ENCODE assay signal across 8 mouse cellular contexts in genomic region chr1:177703147-177703807, GRCm38 (mm10). TPM values are rescaled to one million over a fixed set of nuclear protein-coding genes. Genes with fewer than 3 reads are reported as not detected.
DNase-seq lines count a peak whose midpoint lies in the region; ATAC-seq and TF ChIP-seq lines count a peak whose summit lies in the region.

No protein-coding gene starts in this region.

- TF ChIP-seq CTCF in layer of hippocampus, adult 2 months (conservative IDR thresholded peaks at IDR 0.05): no peak

- ATAC-seq in hindbrain, embryonic 12.5 days (ENCODE audit: low FRiP score): 0 out of 2 replicates have a peak, but pooled peaks have one; percentile 12
- 0 out of 2 replicates have a peak, but pooled peaks have one; percentile 19 for ATAC-seq in monocyte, adult 5-6 weeks (replicated peaks; ENCODE audit: insufficient number of reproducible peaks, low FRiP score, low TSS enrichment, poor library complexity, severe bottlenecking)
- no peak for ATAC-seq in activated CD4-positive, CD25-positive, alpha-beta regulatory T cell, adult 4 months

- no peaks in the 10 kb centered on the region for H3K9me3 ChIP-seq in embryonic facial prominence, embryonic 10.5 days
- H3K9me3 ChIP-seq in hindbrain, embryonic 12.5 days (replicated peaks): no peaks in the 10 kb centered on the region

- no peak for DNase-seq in layer of hippocampus, adult 2 months (ENCODE audit: low spot score in 2 of 2)
- DNase-seq in layer of hippocampus, adult 11-12 months (ENCODE audit: low spot score): no peak
- DNase-seq in embryonic facial prominence, embryonic 10.5 days (ENCODE audit: low spot score): no peak
- DNase-seq in adrenal gland, postnatal 36 days: no peak
- no peak for DNase-seq in B cell, adult 2 months

- peak overlapping the region; percentile 82 for H3K4me2 ChIP-seq in hindbrain, embryonic 12.5 days (replicated peaks)

- peak overlapping the region; percentile 63 for H3K27ac ChIP-seq in layer of hippocampus, adult 2 months
- no peak overlapping the region; the same call in 1 of the 2 replicates for H3K27ac ChIP-seq in embryonic facial prominence, embryonic 10.5 days (replicated peaks)
- H3K27ac ChIP-seq in hindbrain, embryonic 12.5 days: no peak overlapping the region

- H3K4me3 ChIP-seq in layer of hippocampus, adult 2 months: no peak overlapping the region
- peak overlapping the region; percentile 59 for H3K4me3 ChIP-seq in embryonic facial prominence, embryonic 10.5 days
- peak overlapping the region; percentile 43; the same call in 1 of the 2 replicates for H3K4me3 ChIP-seq in hindbrain, embryonic 12.5 days

- peak overlapping the region; percentile 46; the same call in 1 of the 2 replicates for H3K9ac ChIP-seq in hindbrain, embryonic 12.5 days

- H3K27me3 ChIP-seq in embryonic facial prominence, embryonic 10.5 days (replicated peaks; ENCODE audit: low read depth, poor library complexity, severe bottlenecking): peaks cover 16% of the 10 kb centered on the region
- H3K27me3 ChIP-seq in hindbrain, embryonic 12.5 days: no peaks in the 10 kb centered on the region

- 51% methylated on average over 6 of the region's 6 CpGs for WGBS in embryonic facial prominence, embryonic 10.5 days
- 53% methylated on average over 6 of the region's 6 CpGs for WGBS in hindbrain, embryonic 12.5 days

- peaks cover 11% of the 10 kb centered on the region for H3K4me1 ChIP-seq in embryonic facial prominence, embryonic 10.5 days
- H3K4me1 ChIP-seq in hindbrain, embryonic 12.5 days: peaks cover 8% of the 10 kb centered on the region

- H3K36me3 ChIP-seq in embryonic facial prominence, embryonic 10.5 days (replicated peaks): no peaks in the 10 kb centered on the region
- H3K36me3 ChIP-seq in hindbrain, embryonic 12.5 days: no peaks in the 10 kb centered on the region

RNA-seq across cellular contexts. Expression of gene 1700016C15Rik, which starts 26.3 kb away (rescaled TPM):
- not detected for total RNA-seq in layer of hippocampus, adult 2 months (2021)
- polyA plus RNA-seq in embryonic facial prominence, embryonic 10.5 days (2016; fragmentation: Nextera tagmentation; extraction: Ambion mirVana): not detected in 2 replicates
- polyA plus RNA-seq in hindbrain, embryonic 12.5 days (2016; fragmentation: Nextera tagmentation; extraction: Ambion mirVana): not detected in 2 replicates
- total RNA-seq in monocyte, adult 5-6 weeks (2017): not detected in 3 replicates
- not detected for total RNA-seq in adrenal gland, postnatal 36 days (2021)
- under 1 TPM in 1 of 2 experiments, not detected in 1; 0.45 TPM for polyA plus RNA-seq in activated CD4-positive, CD25-positive, alpha-beta regulatory T cell, adult 4 months (2017; shearing (Covaris generic))
